In the genomic region with DNA sequence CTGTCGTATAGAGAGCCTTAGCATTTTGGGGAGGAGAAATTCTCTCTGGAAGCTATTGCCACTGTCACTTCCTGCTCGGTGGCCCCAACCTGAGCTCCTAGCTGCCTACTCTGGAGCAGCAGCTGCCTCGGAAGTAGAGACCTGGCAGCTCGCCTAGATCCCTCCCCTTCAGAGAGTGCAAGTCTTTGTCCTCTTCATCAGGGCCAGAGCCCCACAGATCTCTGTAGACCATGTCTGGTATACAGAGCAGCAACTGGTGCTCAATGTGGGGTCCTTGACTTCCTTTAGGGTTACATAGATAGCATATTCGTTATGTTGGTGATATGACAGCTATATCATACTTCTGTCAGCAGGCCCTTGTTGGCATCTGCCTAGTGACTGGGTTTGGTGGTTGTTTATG, we compare ENCODE assay signal across 11 mouse cellular contexts. TPM values are rescaled to one million over a fixed set of nuclear protein-coding genes. Genes with fewer than 3 reads are reported as not detected.
A peak's percentile ranks its signal among the peaks of the same experiment; 100 is the strongest.
DNase-seq lines count a peak whose midpoint lies in the region; ATAC-seq lines count a peak whose summit lies in the region.
"Had no signal": no experiment of that assay in that cellular context is flagged by ENCODE, and none has a peak within 500 bp of the region (broad histone marks: within the 10 kb centered on the region; RNA-seq: fewer than 3 reads in every experiment).

No protein-coding gene starts in this region.

- intact Hi-C loops in left cerebral cortex, postnatal 4 days (cut with DNase I) = no loop called here
- intact Hi-C loops in left cerebral cortex, postnatal 25 days (cut with DNase I) = no loop called here

- peak; percentile 16; the same call in 1 of the 2 replicates for ATAC-seq in cerebellum, adult (ENCODE audit: insufficient number of reproducible peaks, low FRiP score, low TSS enrichment)
- ATAC-seq in megakaryocyte progenitor cell, adult 5-6 weeks (replicated peaks; ENCODE audit: poor library complexity) = no peak

- peak; percentile 63 for DNase-seq in left cerebral cortex, postnatal 4 days
- no peak for DNase-seq in left cerebral cortex, postnatal 25 days (ENCODE audit: low spot score in 2 of 2)
- peak; percentile 12 for DNase-seq in Muller cell, postnatal 12 days (ENCODE audit: inconsistent ontology term)
- DNase-seq in cerebellum, postnatal 25 days = peak; percentile 58 to 68
- no peak for DNase-seq in B cell, adult 2 months
- DNase-seq: kidney, adult 8-10 months; lung, adult 2 months; thymus, adult 2 months had no signal

RNA-seq across cellular contexts. Expression of a gene that starts 41.3 kb away (rescaled TPM):
- total RNA-seq in left cerebral cortex, postnatal 4 days (2021) = 1 to 10 TPM in 1 of 2 experiments, under 1 TPM in 1; 0.30 to 1.6 TPM
- total RNA-seq in left cerebral cortex, postnatal 25 days (2021) = 1 to 10 TPM; 3.1 to 5.7 TPM
- not detected in 2 replicates for total RNA-seq in megakaryocyte progenitor cell, adult 5-6 weeks (2015)
- total RNA-seq in megakaryocyte progenitor cell, adult 5-6 weeks (2017) = not detected in 2 replicates
- total RNA-seq: gastrocnemius, postnatal 4 days had no signal

Comparison
In these comparisons a context has a peak if more than half of its experiments do, and no peak if none do; other contexts are left out.
1. DNase-seq: peak in left cerebral cortex, postnatal 4 days (single experiment), Muller cell, postnatal 12 days (single experiment) and cerebellum, postnatal 25 days (2 of 2); none in left cerebral cortex, postnatal 25 days (0 of 2) and B cell, adult 2 months (0 of 2).